Mouse (Mus musculus) heart, adult 2 months (tissue): ENCODE results near the gene Nuak2.

Source experiments
- CTCF ChIP-seq: fragments of 200-600 bp; IDR thresholded peaks from 2 replicates; pipeline ENCODE4 v1.8.1; 2022; ENCODE audit warnings: antibody characterized with exemption, mild to moderate bottlenecking, moderate library complexity
- EP300 ChIP-seq: fragments of 200-500 bp; IDR thresholded peaks from 2 replicates; pipeline ENCODE4 v1.6.1; 2011; ENCODE audit warnings: low read depth, low read length, control low read depth; ENCODE audit not compliant: insufficient read depth

DNA sequence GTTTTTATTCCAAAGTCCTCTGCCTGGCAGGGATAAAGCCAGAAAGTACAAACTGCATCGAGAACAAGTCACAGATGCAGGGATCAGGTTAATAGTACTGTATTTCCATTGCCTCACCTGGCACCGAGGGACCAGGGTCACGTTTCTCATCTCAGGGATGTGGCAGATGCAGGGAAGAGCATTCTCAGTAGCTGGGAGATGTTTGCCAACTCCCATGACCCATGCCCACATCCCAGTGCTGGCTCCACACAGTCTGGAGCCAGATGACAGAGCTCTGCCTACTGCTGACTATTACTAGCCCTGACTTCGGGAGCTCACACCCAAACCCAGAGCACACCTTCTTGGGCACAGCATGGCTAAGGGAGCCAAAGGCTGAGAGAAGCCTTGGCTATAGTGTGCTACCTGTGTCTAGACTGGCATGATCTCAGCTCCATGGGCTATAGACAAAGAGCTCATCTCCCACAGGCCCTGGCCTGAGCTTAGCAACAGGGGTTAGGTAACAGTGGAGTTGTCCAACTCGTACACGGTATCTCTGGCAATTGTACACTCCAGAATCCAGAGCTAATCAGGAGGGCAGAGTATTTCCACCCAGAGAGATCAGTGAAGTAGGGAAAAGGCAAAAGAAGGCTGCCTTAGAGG, 57.1 kb downstream of the Nuak2 start:
- TF ChIP-seq EP300 (no peak), CTCF (no peak)
